Comparison of ENCODE assay signal across 8 mouse cellular contexts in genomic region chr4:154825662-154826061, GRCm38 (mm10). TPM values are rescaled to one million over a fixed set of nuclear protein-coding genes. Genes with fewer than 3 reads are reported as not detected.
DNase-seq lines count a peak whose midpoint lies in the region; ATAC-seq lines count a peak whose summit lies in the region.

No protein-coding gene starts in this region.

- H3K4me3 ChIP-seq in forebrain, embryonic 12.5 days (replicated peaks), result no peak overlapping the region
- H3K4me3 ChIP-seq in hindbrain, embryonic 12.5 days, result no peak overlapping the region

- no peaks in the 10 kb centered on the region for H3K36me3 ChIP-seq in forebrain, embryonic 12.5 days (replicated peaks)
- no peaks in the 10 kb centered on the region for H3K36me3 ChIP-seq in hindbrain, embryonic 12.5 days

- no peaks in the 10 kb centered on the region for H3K9me3 ChIP-seq in forebrain, embryonic 12.5 days
- no peaks in the 10 kb centered on the region for H3K9me3 ChIP-seq in hindbrain, embryonic 12.5 days (replicated peaks)

- 33% methylated on average over 6 of the region's 6 CpGs for WGBS in forebrain, embryonic 12.5 days
- WGBS in hindbrain, embryonic 12.5 days, result 34% methylated on average over 6 of the region's 6 CpGs

- H3K9ac ChIP-seq in forebrain, embryonic 12.5 days, result no peak overlapping the region
- no peak overlapping the region for H3K9ac ChIP-seq in hindbrain, embryonic 12.5 days

- H3K27ac ChIP-seq in forebrain, embryonic 12.5 days, result no peak overlapping the region
- H3K27ac ChIP-seq in hindbrain, embryonic 12.5 days, result no peak overlapping the region

- no peak overlapping the region for H3K4me2 ChIP-seq in forebrain, embryonic 12.5 days
- no peak overlapping the region for H3K4me2 ChIP-seq in hindbrain, embryonic 12.5 days (replicated peaks)

- peaks cover 85% of the 10 kb centered on the region for H3K27me3 ChIP-seq in forebrain, embryonic 12.5 days
- peaks cover 16% of the 10 kb centered on the region for H3K27me3 ChIP-seq in hindbrain, embryonic 12.5 days

- DNase-seq in left cerebral cortex, adult 11 months (ENCODE audit: low spot score), result peak; percentile 27
- DNase-seq in left cerebral cortex, adult 8-10 months (ENCODE audit: low spot score in 2 of 2), result no peak
- DNase-seq in layer of hippocampus, postnatal 25 days (ENCODE audit: extremely low spot score in 1 of 2, low spot score in 1 of 2), result peak; percentile 47 to 60
- DNase-seq in lung, postnatal 4 days, result peak; percentile 58 to 68
- DNase-seq in right cerebral cortex, postnatal 14 days, result peak; percentile 27

- peak; percentile 46; the same call in 1 of the 2 replicates for ATAC-seq in cerebellum, adult (ENCODE audit: insufficient number of reproducible peaks, low FRiP score, low TSS enrichment)
- peak; percentile 46; the same call in 1 of the 2 replicates for ATAC-seq in forebrain, embryonic 12.5 days (ENCODE audit: low FRiP score)
- peak; percentile 68; the same call in 1 of the 2 replicates for ATAC-seq in hindbrain, embryonic 12.5 days (ENCODE audit: low FRiP score)

- peaks cover 5% of the 10 kb centered on the region; the same call in 1 of the 2 replicates for H3K4me1 ChIP-seq in forebrain, embryonic 12.5 days
- H3K4me1 ChIP-seq in hindbrain, embryonic 12.5 days, result peaks cover 11% of the 10 kb centered on the region; the same call in 1 of the 2 replicates

RNA-seq across cellular contexts. Expression of gene Ttc34, which starts 11.6 kb away (rescaled TPM):
- total RNA-seq in left cerebral cortex, adult 8-10 months (2022), result 1 to 10 TPM; 2.8 to 5.0 (median 4.4) TPM
- polyA plus RNA-seq in forebrain, embryonic 12.5 days (2016; fragmentation: Nextera tagmentation; extraction: Ambion mirVana), result 0.26 and 0.38 TPM in 2 replicates
- 0.27 and 0.72 TPM in 2 replicates for polyA plus RNA-seq in hindbrain, embryonic 12.5 days (2016; fragmentation: Nextera tagmentation; extraction: Ambion mirVana)
- total RNA-seq in layer of hippocampus, postnatal 25 days (2021), result 1 to 10 TPM; 3.3 to 3.4 TPM

RNA-seq across cellular contexts. Expression of gene Mmel1, which starts 43.7 kb away (rescaled TPM):
- 1 to 10 TPM in 2 of 4 experiments, under 1 TPM in 2; 0.37 to 1.2 (median 0.78) TPM for total RNA-seq in left cerebral cortex, adult 8-10 months (2022)
- 0.08 and 0.19 TPM in 2 replicates for polyA plus RNA-seq in forebrain, embryonic 12.5 days (2016; fragmentation: Nextera tagmentation; extraction: Ambion mirVana)
- 0.40 and 0.41 TPM in 2 replicates for polyA plus RNA-seq in hindbrain, embryonic 12.5 days (2016; fragmentation: Nextera tagmentation; extraction: Ambion mirVana)
- total RNA-seq in layer of hippocampus, postnatal 25 days (2021), result 1 to 10 TPM in 1 of 2 experiments, under 1 TPM in 1; 0.32 to 1.0 TPM

Comparison
In these comparisons a context has a peak if more than half of its experiments do, and no peak if none do; other contexts are left out.
1. DNase-seq: peak in left cerebral cortex, adult 11 months (single experiment), layer of hippocampus, postnatal 25 days (2 of 2), lung, postnatal 4 days (2 of 2) and right cerebral cortex, postnatal 14 days (single experiment); none in left cerebral cortex, adult 8-10 months (0 of 2).
2. Peak in every context shown above with its lines, with median percentiles within 50 percentile points of each other: ATAC-seq.